Mouse (Mus musculus): ENCODE measurements around the gene Tcerg1l. TPM values are rescaled to one million over a fixed set of nuclear protein-coding genes. Genes with fewer than 3 reads are reported as not detected.

The Tcerg1l gene
- polyA plus RNA-seq, 2 experiments: 1.2 TPM

DNA sequence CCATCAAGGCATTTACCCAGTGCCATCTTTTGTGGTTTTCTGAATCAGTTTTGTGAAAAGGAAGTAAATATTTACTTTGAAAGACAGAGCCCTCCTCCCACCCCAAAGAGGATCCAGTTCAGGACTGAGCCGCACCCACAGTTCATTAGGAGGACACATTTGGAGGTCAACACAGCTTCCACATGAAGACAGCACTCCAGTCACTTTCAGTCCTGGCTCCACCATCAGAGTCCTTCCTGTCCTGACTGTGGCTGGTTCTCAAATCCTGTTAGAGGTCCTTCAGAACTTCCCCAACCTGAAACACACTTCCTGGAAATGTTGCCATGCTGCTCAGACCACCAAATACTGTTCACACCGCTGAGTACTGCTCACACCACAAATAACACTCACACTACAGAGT lies 201.4 kb downstream of the Tcerg1l start:
- WGBS: 89% methylated on average over 2 of the region's 2 CpGs
- Histone ChIP-seq H3K36me3 (ENCODE audit: control insufficient read depth, insufficient read depth, low read length) (no peaks in the 10 kb centered on the region), H3K27me3 (ENCODE audit: control insufficient read depth, insufficient read depth, low read length) (no peaks in the 10 kb centered on the region), H3K4me2 (replicated peaks; ENCODE audit: low read depth, low read length, severe bottlenecking) (no peak overlapping the region), H3K9me3 (ENCODE audit: control insufficient read depth, low read length) (no peaks in the 10 kb centered on the region), H3K27ac (replicated peaks; ENCODE audit: low read depth, low read length) (no peak overlapping the region), H3K4me1 (ENCODE audit: control insufficient read depth, insufficient read depth, low read length) (peaks cover 15% of the 10 kb centered on the region), H3K4me3 (replicated peaks; ENCODE audit: low read length) (no peak overlapping the region), H3K9ac (ENCODE audit: low read depth, low read length, severe bottlenecking) (no peak overlapping the region)
- DNase-seq (ENCODE audit: low spot score) (no peak), ATAC-seq (ENCODE audit: low FRiP score, low read depth) (no peak)
- no peak for TF ChIP-seq POLR2A (IDR thresholded peaks at IDR 0.05; ENCODE audit: borderline replicate concordance, extremely low read depth, insufficient read depth, insufficient read length)

DNA sequence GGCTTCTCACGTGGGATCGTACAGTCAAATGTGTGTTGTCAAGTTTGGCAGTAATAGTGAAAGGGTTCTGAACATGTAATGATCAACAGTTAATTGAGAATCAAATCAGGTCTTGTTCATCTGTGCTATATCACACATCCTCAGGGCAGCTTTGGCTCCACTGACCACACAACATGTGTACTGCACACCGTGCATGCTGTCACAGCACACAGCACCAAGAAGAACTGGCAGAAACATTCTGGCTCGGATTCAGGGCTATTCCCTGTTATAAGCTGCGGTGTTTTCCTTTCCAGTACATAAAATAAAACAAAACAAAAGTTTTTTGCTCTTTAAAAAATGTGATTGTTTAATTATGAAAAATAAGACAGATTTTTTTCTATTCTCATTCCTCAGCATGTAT lies 213.3 kb downstream of the Tcerg1l start:
- ATAC-seq (ENCODE audit: low FRiP score, low read depth) (no peak), DNase-seq (ENCODE audit: low spot score) (no peak)
- no peaks in the 10 kb centered on the region for H3K27me3 ChIP-seq (ENCODE audit: control insufficient read depth, insufficient read depth, low read length)
- TF ChIP-seq POLR2A (IDR thresholded peaks at IDR 0.05; ENCODE audit: borderline replicate concordance, extremely low read depth, insufficient read depth, insufficient read length): no peak
- 89% methylated on average over 5 of the region's 5 CpGs for WGBS
- no peak overlapping the region for H3K4me2 ChIP-seq (replicated peaks; ENCODE audit: low read depth, low read length, severe bottlenecking)
- no peaks in the 10 kb centered on the region for H3K36me3 ChIP-seq (ENCODE audit: control insufficient read depth, insufficient read depth, low read length)
- H3K4me3 ChIP-seq (replicated peaks; ENCODE audit: low read length): no peak overlapping the region
- H3K9ac ChIP-seq (ENCODE audit: low read depth, low read length, severe bottlenecking): no peak overlapping the region
- no peaks in the 10 kb centered on the region for H3K4me1 ChIP-seq (ENCODE audit: control insufficient read depth, insufficient read depth, low read length)
- H3K27ac ChIP-seq (replicated peaks; ENCODE audit: low read depth, low read length): no peak overlapping the region
- no peaks in the 10 kb centered on the region for H3K9me3 ChIP-seq (ENCODE audit: control insufficient read depth, low read length)

DNA sequence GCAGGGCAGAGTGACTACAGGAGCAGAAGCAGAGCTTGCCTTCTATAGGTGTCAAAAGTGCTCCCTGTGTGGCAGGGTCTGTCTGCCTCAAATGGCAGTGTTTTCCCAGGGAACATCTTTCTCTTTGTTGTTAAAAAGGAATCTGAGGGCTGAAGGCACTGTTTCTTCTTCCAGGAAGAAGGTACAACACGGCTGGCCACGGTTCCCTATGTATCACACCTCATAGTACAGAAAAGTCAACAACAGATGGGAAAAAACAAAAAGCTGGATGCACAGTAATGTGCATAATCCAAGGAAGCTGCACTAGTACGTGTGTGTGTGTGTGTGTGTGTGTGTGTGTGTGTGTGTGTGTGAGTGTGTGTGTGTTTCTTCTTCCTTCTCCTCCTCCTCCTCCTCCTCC lies 215.3 kb downstream of the Tcerg1l start:
- no peak for ATAC-seq (ENCODE audit: low FRiP score, low read depth)
- DNase-seq (ENCODE audit: low spot score): no peak
- H3K9ac ChIP-seq (ENCODE audit: low read depth, low read length, severe bottlenecking): no peak overlapping the region
- no peak overlapping the region for H3K27ac ChIP-seq (replicated peaks; ENCODE audit: low read depth, low read length)
- H3K9me3 ChIP-seq (ENCODE audit: control insufficient read depth, low read length): no peaks in the 10 kb centered on the region
- no peaks in the 10 kb centered on the region for H3K4me1 ChIP-seq (ENCODE audit: control insufficient read depth, insufficient read depth, low read length)
- H3K4me3 ChIP-seq (replicated peaks; ENCODE audit: low read length): no peak overlapping the region
- 70% methylated on average over 3 of the region's 3 CpGs for WGBS
- no peak overlapping the region for H3K4me2 ChIP-seq (replicated peaks; ENCODE audit: low read depth, low read length, severe bottlenecking)
- H3K36me3 ChIP-seq (ENCODE audit: control insufficient read depth, insufficient read depth, low read length): no peaks in the 10 kb centered on the region
- H3K27me3 ChIP-seq (ENCODE audit: control insufficient read depth, insufficient read depth, low read length): no peaks in the 10 kb centered on the region
- no peak for TF ChIP-seq POLR2A (IDR thresholded peaks at IDR 0.05; ENCODE audit: borderline replicate concordance, extremely low read depth, insufficient read depth, insufficient read length)

DNA sequence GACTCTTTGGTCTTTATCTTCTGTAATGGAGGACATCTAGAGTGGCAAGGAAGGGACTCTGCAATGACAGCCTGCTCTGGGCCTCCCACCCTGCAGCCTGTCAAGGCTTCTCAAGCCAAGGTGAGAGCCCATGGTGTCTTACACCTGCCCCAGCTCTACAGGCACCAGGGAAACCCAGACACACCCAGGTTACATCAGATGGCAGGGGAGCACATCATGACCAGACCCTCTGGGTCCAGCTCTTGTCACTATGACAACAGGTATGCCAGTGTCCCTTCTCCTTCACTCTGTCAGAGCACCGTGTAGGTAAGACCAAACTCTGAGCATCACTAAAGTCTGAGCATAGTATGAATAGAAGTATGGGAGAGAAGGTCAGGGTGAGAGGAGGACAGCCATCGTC lies 218.9 kb downstream of the Tcerg1l start:
- Histone ChIP-seq H3K36me3 (ENCODE audit: control insufficient read depth, insufficient read depth, low read length) (no peaks in the 10 kb centered on the region), H3K9ac (ENCODE audit: low read depth, low read length, severe bottlenecking) (no peak overlapping the region), H3K9me3 (ENCODE audit: control insufficient read depth, low read length) (no peaks in the 10 kb centered on the region), H3K4me2 (replicated peaks; ENCODE audit: low read depth, low read length, severe bottlenecking) (no peak overlapping the region), H3K27ac (replicated peaks; ENCODE audit: low read depth, low read length) (no peak overlapping the region), H3K27me3 (ENCODE audit: control insufficient read depth, insufficient read depth, low read length) (no peaks in the 10 kb centered on the region), H3K4me1 (ENCODE audit: control insufficient read depth, insufficient read depth, low read length) (0 out of 2 replicates have a peak, but pooled peaks cover 5% of the 10 kb centered on the region), H3K4me3 (replicated peaks; ENCODE audit: low read length) (no peak overlapping the region)
- TF ChIP-seq POLR2A (IDR thresholded peaks at IDR 0.05; ENCODE audit: borderline replicate concordance, extremely low read depth, insufficient read depth, insufficient read length): no peak
- DNase-seq (ENCODE audit: low spot score) (no peak), ATAC-seq (ENCODE audit: low FRiP score, low read depth) (no peak)
- 79% methylated on average over 2 of the region's 2 CpGs for WGBS

DNA sequence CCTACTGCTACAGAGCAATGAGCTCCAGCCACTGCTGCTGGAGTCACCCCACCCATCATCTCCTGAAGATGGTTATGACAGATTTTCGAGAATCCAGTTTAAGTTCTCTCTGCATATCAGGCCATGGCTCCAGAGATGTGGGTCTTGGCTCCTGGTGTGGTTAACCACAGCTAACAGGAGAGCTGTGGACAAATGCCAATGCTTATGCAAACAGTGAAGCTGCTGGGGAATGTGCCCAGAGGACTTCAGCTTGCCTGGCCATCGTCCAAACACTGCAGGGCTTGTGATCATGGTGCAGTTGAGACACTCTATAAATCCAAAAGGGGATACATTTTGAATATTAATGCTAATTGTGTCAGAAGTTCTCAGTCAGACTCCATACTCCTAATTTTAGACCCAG lies 221.5 kb downstream of the Tcerg1l start:
- Histone ChIP-seq H3K4me3 (replicated peaks; ENCODE audit: low read length) (no peak overlapping the region), H3K27ac (replicated peaks; ENCODE audit: low read depth, low read length) (no peak overlapping the region), H3K36me3 (ENCODE audit: control insufficient read depth, insufficient read depth, low read length) (no peaks in the 10 kb centered on the region), H3K4me2 (replicated peaks; ENCODE audit: low read depth, low read length, severe bottlenecking) (no peak overlapping the region), H3K9ac (ENCODE audit: low read depth, low read length, severe bottlenecking) (no peak overlapping the region), H3K9me3 (ENCODE audit: control insufficient read depth, low read length) (no peaks in the 10 kb centered on the region), H3K27me3 (ENCODE audit: control insufficient read depth, insufficient read depth, low read length) (no peaks in the 10 kb centered on the region), H3K4me1 (ENCODE audit: control insufficient read depth, insufficient read depth, low read length) (0 out of 2 replicates have a peak, but pooled peaks cover 5% of the 10 kb centered on the region)
- no peak for TF ChIP-seq POLR2A (IDR thresholded peaks at IDR 0.05; ENCODE audit: borderline replicate concordance, extremely low read depth, insufficient read depth, insufficient read length)
- no peak for ATAC-seq (ENCODE audit: low FRiP score, low read depth)
- peak; percentile 69 for DNase-seq (ENCODE audit: low spot score)
- WGBS: 50% methylated on average over 2 of the region's 2 CpGs

DNA sequence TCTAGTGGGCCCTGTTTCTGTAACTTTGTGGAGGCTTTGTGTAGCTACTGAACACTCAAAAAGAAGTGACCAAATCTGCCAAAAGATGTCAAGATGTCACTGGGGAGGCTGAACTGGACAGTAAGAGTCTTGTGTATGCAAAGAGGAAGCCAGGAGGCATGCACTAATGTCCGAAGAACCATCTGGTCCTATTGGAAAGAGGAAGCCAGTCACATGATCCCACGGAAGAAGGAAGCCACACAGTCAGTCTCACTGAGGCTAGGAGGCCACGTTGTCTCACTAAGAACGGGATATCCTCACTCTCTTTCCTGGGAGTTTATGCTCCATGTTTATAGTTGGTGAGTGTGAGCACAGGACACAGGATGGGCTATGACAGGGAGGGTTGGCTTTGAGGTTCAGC lies 227.1 kb downstream of the Tcerg1l start:
- Histone ChIP-seq H3K4me3 (replicated peaks; ENCODE audit: low read length) (no peak overlapping the region), H3K27ac (replicated peaks; ENCODE audit: low read depth, low read length) (no peak overlapping the region), H3K36me3 (ENCODE audit: control insufficient read depth, insufficient read depth, low read length) (no peaks in the 10 kb centered on the region), H3K9ac (ENCODE audit: low read depth, low read length, severe bottlenecking) (no peak overlapping the region), H3K4me1 (ENCODE audit: control insufficient read depth, insufficient read depth, low read length) (no peaks in the 10 kb centered on the region), H3K27me3 (ENCODE audit: control insufficient read depth, insufficient read depth, low read length) (no peaks in the 10 kb centered on the region), H3K4me2 (replicated peaks; ENCODE audit: low read depth, low read length, severe bottlenecking) (no peak overlapping the region), H3K9me3 (ENCODE audit: control insufficient read depth, low read length) (no peaks in the 10 kb centered on the region)
- no peak for DNase-seq (ENCODE audit: low spot score)
- no peak for ATAC-seq (ENCODE audit: low FRiP score, low read depth)
- WGBS: 75% methylated on average over 4 of the region's 4 CpGs
- TF ChIP-seq POLR2A (IDR thresholded peaks at IDR 0.05; ENCODE audit: borderline replicate concordance, extremely low read depth, insufficient read depth, insufficient read length): no peak
